ENCODE assay signal across 8 mouse cellular contexts in genomic region chr2:145167051-145167663, GRCm38 (mm10). TPM values are rescaled to one million over a fixed set of nuclear protein-coding genes. Genes with fewer than 3 reads are reported as not detected.
DNase-seq lines count a peak whose midpoint lies in the region; ATAC-seq lines count a peak whose summit lies in the region.

No protein-coding gene starts in this region.

- WGBS in hindbrain, embryonic 12.5 days: under 1% methylated on average over 36 of the region's 38 CpGs
- 0% methylated on average over 33 of the region's 38 CpGs for WGBS in lung, embryonic 16.5 days

- peaks cover 6% of the 10 kb centered on the region for H3K4me1 ChIP-seq in hindbrain, embryonic 12.5 days
- H3K4me1 ChIP-seq in lung, embryonic 16.5 days (replicated peaks; ENCODE audit: control insufficient read depth, insufficient read depth, low read length): 0 out of 2 replicates have a peak, but pooled peaks cover 3% of the 10 kb centered on the region

- peak overlapping the region; percentile 86 for H3K4me3 ChIP-seq in hindbrain, embryonic 12.5 days
- H3K4me3 ChIP-seq in lung, embryonic 16.5 days (ENCODE audit: low read length): peak overlapping the region; percentile 75

- no peaks in the 10 kb centered on the region for H3K9me3 ChIP-seq in hindbrain, embryonic 12.5 days (replicated peaks)
- no peaks in the 10 kb centered on the region for H3K9me3 ChIP-seq in lung, embryonic 16.5 days (ENCODE audit: control insufficient read depth, low read length)

- peak; percentile 82 for ATAC-seq in hindbrain, embryonic 12.5 days (ENCODE audit: low FRiP score)
- peak; percentile 71 for ATAC-seq in lung, embryonic 16.5 days (ENCODE audit: low read depth)

- peak; percentile 18 for DNase-seq in T-cell, adult 2 months (ENCODE audit: low spot score)
- peak; percentile 65 to 72 for DNase-seq in cerebellum, postnatal 14 days
- DNase-seq in frontal cortex, postnatal 36 days (ENCODE audit: low spot score in 2 of 2): peak; percentile 58 to 66
- peak; percentile 64 for DNase-seq in layer of hippocampus, adult 9-11 months
- DNase-seq in ovary, postnatal 14 days (ENCODE audit: low spot score): peak; percentile 58
- peak; percentile 20 for DNase-seq in urinary bladder, postnatal 10 days (ENCODE audit: low spot score)

- H3K27ac ChIP-seq in hindbrain, embryonic 12.5 days: peak overlapping the region; percentile 94
- H3K27ac ChIP-seq in lung, embryonic 16.5 days (ENCODE audit: low read length): peak overlapping the region; percentile 75

- no peaks in the 10 kb centered on the region for H3K27me3 ChIP-seq in hindbrain, embryonic 12.5 days
- H3K27me3 ChIP-seq in lung, embryonic 16.5 days (ENCODE audit: control insufficient read depth, insufficient read depth, low read depth, low read length): peaks cover 8% of the 10 kb centered on the region

- H3K4me2 ChIP-seq in hindbrain, embryonic 12.5 days (replicated peaks): peak overlapping the region; percentile 83
- peak overlapping the region; percentile 99 for H3K4me2 ChIP-seq in lung, embryonic 16.5 days (ENCODE audit: low read depth, low read length)

- no peaks in the 10 kb centered on the region for H3K36me3 ChIP-seq in hindbrain, embryonic 12.5 days
- H3K36me3 ChIP-seq in lung, embryonic 16.5 days (ENCODE audit: control insufficient read depth, insufficient read depth, low read length): no peaks in the 10 kb centered on the region

- peak overlapping the region; percentile 87 for H3K9ac ChIP-seq in hindbrain, embryonic 12.5 days
- peak overlapping the region; percentile 79 for H3K9ac ChIP-seq in lung, embryonic 16.5 days (ENCODE audit: low read length)

RNA-seq across cellular contexts. Expression of gene Slc24a3, which starts 0.4 kb away (rescaled TPM):
- polyA plus RNA-seq in hindbrain, embryonic 12.5 days (2016; fragmentation: Nextera tagmentation; extraction: Ambion mirVana): 3.0 and 3.5 TPM in 2 replicates
- polyA plus RNA-seq in lung, embryonic 16.5 days (2015; fragmentation: Nextera tagmentation; extraction: Ambion mirVana): 1.3 TPM in 2 replicates

Comparison
In these comparisons a context has a peak if more than half of its experiments do, and no peak if none do; other contexts are left out.
1. Peak in every context shown above with its lines: DNase-seq, ATAC-seq, H3K4me3 ChIP-seq and H3K27ac ChIP-seq.
2. DNase-seq: peak in every context shown above with its lines; median percentile 68 in cerebellum, postnatal 14 days; 64 in layer of hippocampus, adult 9-11 months; 62 in frontal cortex, postnatal 36 days; 58 in ovary, postnatal 14 days; 20 in urinary bladder, postnatal 10 days; 18 in T-cell, adult 2 months.